Mouse (Mus musculus) small intestine, adult 2 months (tissue): ENCODE data around the gene Dctn1.

Experiments used
- CTCF ChIP-seq: fragments of 200-500 bp; IDR thresholded peaks from 2 replicates; pipeline ENCODE4 v1.5.1; 2012; ENCODE audit warnings: low read depth, mild to moderate bottlenecking, control low read depth, inconsistent platforms, low read length, moderate library complexity, mixed read lengths; ENCODE audit not compliant: insufficient replicate concordance, insufficient read length; ENCODE audit errors: extremely low read depth
- POLR2A ChIP-seq: fragments of 200-500 bp; IDR thresholded peaks from 2 replicates; pipeline ENCODE4 v1.6.1; 2012; ENCODE audit warnings: low read depth, mild to moderate bottlenecking, control low read depth, inconsistent platforms, low read length, moderate library complexity

DNA sequence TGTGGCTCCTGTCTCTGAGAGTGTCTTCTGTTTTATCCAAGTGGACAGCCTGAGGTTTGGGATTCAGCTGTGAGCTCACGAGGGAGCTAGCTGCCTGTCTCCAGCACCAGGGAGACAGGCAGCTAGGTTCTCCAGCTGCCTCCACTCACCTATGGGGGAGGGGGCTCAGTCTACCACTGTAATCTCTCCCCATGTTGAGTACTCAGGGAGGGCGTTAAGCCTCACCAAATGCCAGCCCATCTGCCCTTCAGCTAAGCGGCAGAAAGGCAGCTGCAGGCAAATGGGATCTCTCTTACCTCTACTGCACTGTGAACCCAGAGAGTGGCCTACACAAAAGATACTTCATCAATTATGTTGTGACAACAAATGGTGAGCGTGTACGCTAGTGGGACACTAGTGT is 45.8 kb downstream of the Dctn1 start:
- TF ChIP-seq POLR2A, result no peak
- TF ChIP-seq CTCF, result no peak
